Mouse (Mus musculus) 3134 (cell line): ENCODE data around the gene Nmrk2.

Experiments used
- DNase-seq: peaks from one replicate; pipeline ENCODE4 v3.0.0-alpha.2; 2011; ENCODE audit warnings: low spot score; ENCODE audit not compliant: insufficient read length; ENCODE audit errors: extremely low read depth

Gene Nmrk2

DNA sequence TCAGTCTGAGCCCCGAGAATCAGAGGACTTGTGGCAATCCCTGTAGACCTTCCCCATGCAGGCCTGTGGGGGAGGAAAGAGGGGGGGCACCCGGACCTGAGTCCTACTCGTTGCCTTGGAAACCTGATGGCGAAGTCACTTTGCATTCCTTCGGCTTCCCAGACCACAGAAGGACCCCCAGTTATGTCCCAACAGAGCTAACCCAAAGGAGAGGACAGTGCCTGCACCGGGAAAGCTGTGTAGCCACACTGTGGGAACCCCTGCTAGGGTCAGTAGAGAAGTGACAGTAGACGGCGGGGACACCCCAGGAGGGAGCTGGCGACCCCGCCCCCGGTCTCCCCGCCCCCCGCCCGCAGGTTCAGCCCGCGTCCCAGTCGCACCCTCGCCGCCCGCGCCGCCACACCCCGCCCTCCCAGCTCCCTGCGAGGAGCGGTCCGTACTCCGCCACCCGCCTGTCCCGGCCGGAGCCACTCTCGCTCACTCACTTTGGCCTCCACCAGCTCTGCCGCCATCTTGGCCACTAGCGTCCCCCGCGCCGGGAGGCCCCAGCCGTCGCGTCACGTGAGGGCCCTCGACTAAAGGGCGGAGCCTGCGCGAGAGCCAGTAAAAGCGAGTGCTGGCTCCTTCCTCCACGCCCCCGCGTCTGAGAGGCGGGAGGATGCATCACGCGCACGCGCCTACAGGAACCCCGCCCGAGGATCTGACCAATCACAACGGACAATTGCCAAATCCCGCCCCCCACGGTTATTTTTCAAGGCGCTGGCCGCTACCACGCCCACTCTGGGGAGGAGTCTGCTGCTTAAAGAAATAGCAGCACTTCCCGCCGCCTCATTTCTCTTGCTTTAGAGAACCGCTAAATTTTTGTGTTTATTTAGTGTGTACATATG, 34.4 kb downstream of the Nmrk2 start, which contains the start of gene Pias4:
TSS of gene Pias4 (minus strand) at position 724 of the 887 bp plus-strand sequence.
- DNase-seq = peak; percentile 98

- no peak for DNase-seq
Observed at GRCm38 (mm10) chr10:81165118-81165517, 36.7 kb downstream of the Nmrk2 start.

- DNase-seq = no peak
Observed at GRCm38 (mm10) chr10:81162318-81162652, 39.6 kb downstream of the Nmrk2 start.

DNA sequence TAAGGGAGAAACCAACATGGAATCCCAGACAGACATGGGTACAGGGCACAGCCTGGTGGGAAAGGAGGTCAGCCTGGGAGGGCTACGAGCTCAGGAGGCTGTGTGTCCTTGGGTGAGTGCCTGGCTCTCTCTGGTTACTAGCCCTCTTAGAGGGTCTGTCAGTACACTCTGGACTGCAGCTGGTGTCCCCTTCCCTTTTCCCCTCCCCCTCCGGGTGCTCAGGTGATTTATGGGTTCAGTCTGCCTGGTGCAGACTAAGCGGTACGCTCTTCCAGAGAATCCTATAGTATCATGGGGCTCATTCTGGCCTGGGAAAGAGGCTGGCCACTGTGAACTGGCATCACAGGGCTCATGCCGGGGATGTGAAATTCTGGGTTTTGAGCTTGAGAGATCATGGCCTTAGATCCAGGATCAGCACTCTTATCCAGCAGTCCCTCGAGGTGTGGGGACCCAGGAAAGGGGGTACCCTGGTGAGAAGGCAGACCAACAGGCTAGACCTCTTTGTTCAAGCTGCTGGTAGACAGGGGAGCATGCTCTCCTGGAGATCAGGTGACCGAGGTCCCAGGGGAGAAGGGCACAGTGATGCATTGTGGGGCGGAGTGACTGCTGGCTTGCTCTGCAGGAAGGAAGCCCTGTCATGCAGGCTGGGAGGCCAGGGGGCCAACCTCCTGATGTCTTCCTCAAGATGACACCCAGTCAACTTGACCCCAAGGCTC, 40.1 kb downstream of the Nmrk2 start:
- DNase-seq = no peak

- DNase-seq = no peak
Observed at GRCm38 (mm10) chr10:81154736-81155135, 47.1 kb downstream of the Nmrk2 start.

DNA sequence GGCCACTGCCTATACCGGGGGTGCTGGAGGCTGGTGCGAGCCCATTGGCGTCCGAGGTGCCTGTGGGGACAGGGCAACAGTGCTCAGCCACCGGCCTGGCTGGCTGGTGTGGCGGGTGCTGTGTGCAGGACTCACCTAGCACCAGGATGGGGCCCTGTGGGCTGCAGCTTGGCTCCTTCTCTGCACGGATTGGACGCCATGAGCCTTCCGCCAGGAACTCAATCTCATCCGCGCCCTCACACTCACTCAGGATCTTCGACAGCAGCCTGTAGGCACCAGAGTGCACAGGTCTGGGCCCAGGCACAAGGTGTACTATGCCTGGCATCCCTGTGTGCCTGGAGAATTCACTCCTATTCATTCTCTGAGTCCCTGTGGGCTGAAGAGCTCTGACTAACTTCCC, 47.5 kb downstream of the Nmrk2 start:
- DNase-seq = no peak

GRCm38 (mm10) chr10:81152609-81153008, 49.2 kb downstream of the Nmrk2 start:
- no peak for DNase-seq

GRCm38 (mm10) chr10:81151261-81151660, 50.6 kb downstream of the Nmrk2 start:
- no peak for DNase-seq
